Mouse (Mus musculus): ENCODE results near the gene Pcmt1. TPM values are rescaled to one million over a fixed set of nuclear protein-coding genes. Genes with fewer than 3 reads are reported as not detected.

Pcmt1 gene
- polyA plus RNA-seq, 1 experiment from 2014 or later, result 145 TPM

DNA sequence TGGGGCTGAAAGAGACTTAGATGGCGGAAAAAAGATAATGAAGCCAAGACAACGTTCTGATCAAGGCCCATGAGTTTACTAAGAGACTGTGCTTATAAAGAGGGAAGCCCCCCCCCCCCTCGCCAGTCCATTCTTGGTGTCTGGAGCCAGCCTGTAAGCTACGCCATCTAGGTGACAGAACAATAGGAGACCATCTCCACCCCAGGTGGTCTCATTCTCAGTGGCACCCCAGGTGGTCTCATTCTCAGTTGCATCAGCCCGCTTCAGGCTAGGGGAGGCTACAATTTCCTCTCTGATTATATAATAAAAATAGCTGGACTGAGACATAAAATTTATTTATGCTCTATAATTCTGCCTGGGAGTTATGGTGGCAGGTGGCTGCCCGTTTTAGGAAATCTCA lies 69.3 kb downstream of the Pcmt1 start:
- Histone ChIP-seq H3K4me2 (replicated peaks; ENCODE audit: low read depth, low read length) (no peak overlapping the region), H3K4me1 (replicated peaks; ENCODE audit: control insufficient read depth, insufficient read depth, low read length) (no peaks in the 10 kb centered on the region), H3K27me3 (ENCODE audit: control insufficient read depth, insufficient read depth, low read length) (no peaks in the 10 kb centered on the region), H3K27ac (ENCODE audit: low read depth, low read length) (no peak overlapping the region), H3K36me3 (ENCODE audit: control insufficient read depth, insufficient read depth, low read length) (no peaks in the 10 kb centered on the region), H3K4me3 (ENCODE audit: low read depth, low read length) (no peak overlapping the region), H3K9me3 (ENCODE audit: control insufficient read depth, low read length) (peaks cover 3% of the 10 kb centered on the region; the same call in 1 of the 2 replicates), H3K9ac (ENCODE audit: low read depth, low read length) (no peak overlapping the region)
- WGBS, result 67% methylated on average over 6 of the region's 6 CpGs
- DNase-seq (ENCODE audit: low spot score), result no peak
- ATAC-seq (ENCODE audit: low FRiP score), result no peak

DNA sequence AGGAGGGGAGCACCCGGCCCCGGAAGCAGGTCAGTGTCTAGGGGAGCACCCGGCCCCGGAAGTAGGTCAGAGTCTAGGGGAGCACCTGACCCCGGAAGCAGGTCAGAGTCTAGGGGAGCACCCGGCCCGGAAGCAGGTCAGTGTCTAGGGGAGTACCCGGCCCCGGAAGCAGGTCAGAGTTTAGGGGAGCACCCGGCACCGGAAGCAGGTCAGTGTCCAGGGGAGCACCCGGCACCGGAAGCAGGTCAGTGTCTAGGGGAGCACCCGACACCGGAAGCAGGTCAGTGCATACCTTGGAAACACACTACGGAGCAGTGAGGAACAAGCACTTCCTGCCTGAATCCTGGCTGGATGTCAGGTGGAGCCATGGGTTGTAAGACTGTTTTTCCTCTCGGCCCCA lies 72.3 kb downstream of the Pcmt1 start:
- WGBS, result 95% methylated on average over 17 of the region's 17 CpGs
- ATAC-seq (ENCODE audit: low FRiP score) (no peak), DNase-seq (ENCODE audit: low spot score) (no peak)
- no peaks in the 10 kb centered on the region for H3K9me3 ChIP-seq (ENCODE audit: control insufficient read depth, low read length)
- no peaks in the 10 kb centered on the region for H3K27me3 ChIP-seq (ENCODE audit: control insufficient read depth, insufficient read depth, low read length)
- H3K27ac ChIP-seq (ENCODE audit: low read depth, low read length), result no peak overlapping the region
- H3K4me3 ChIP-seq (ENCODE audit: low read depth, low read length), result no peak overlapping the region
- no peaks in the 10 kb centered on the region for H3K36me3 ChIP-seq (ENCODE audit: control insufficient read depth, insufficient read depth, low read length)
- no peaks in the 10 kb centered on the region for H3K4me1 ChIP-seq (replicated peaks; ENCODE audit: control insufficient read depth, insufficient read depth, low read length)
- H3K9ac ChIP-seq (ENCODE audit: low read depth, low read length), result no peak overlapping the region
- H3K4me2 ChIP-seq (replicated peaks; ENCODE audit: low read depth, low read length), result no peak overlapping the region

DNA sequence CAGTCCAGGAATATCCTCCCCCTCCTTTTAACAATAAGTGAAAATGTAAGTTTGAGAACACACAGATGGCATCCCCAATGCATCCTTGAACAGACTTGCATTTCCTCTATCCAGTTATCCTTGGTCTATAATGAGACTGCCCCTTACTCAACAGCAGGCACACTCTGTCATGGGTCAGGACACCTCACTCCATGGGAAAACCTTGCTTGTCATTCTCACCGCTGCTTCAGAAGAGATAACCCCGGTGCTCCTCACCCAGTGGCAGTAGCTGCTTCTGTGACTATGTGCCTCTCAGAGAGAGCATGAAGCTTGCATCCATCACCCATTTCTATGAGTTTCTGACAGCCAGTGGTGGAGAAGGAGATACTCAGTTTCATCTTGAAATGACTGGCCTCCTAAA lies 74.5 kb downstream of the Pcmt1 start:
- ATAC-seq (ENCODE audit: low FRiP score), result no peak
- Histone ChIP-seq H3K36me3 (ENCODE audit: control insufficient read depth, insufficient read depth, low read length) (no peaks in the 10 kb centered on the region), H3K27ac (ENCODE audit: low read depth, low read length) (no peak overlapping the region), H3K4me3 (ENCODE audit: low read depth, low read length) (no peak overlapping the region), H3K9me3 (ENCODE audit: control insufficient read depth, low read length) (no peaks in the 10 kb centered on the region), H3K27me3 (ENCODE audit: control insufficient read depth, insufficient read depth, low read length) (no peaks in the 10 kb centered on the region), H3K4me1 (replicated peaks; ENCODE audit: control insufficient read depth, insufficient read depth, low read length) (no peaks in the 10 kb centered on the region), H3K9ac (ENCODE audit: low read depth, low read length) (no peak overlapping the region), H3K4me2 (replicated peaks; ENCODE audit: low read depth, low read length) (no peak overlapping the region)
- DNase-seq (ENCODE audit: low spot score), result no peak
- 94% methylated on average over 2 of the region's 2 CpGs for WGBS

DNA sequence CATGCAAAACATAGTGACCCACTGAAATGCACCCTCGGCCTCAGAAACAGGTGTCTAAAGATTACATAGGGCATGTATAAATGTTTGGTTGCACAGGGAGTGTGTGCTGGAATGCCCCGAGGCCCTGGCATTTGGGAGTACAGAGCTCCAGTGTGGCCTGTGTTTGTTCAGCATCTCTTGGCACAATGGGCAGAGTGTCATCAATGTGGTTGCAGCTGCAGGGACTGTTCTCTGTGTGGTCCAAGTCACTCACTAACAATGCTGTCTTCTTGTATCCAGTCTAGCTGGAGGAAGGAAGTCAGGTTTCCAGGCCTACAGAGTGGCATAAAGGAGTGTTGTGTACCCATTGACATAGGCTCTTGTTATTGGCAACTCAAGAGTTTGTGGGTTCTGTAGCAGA lies 75.8 kb downstream of the Pcmt1 start:
- DNase-seq (ENCODE audit: low spot score), result no peak
- no peak overlapping the region for H3K9ac ChIP-seq (ENCODE audit: low read depth, low read length)
- H3K4me2 ChIP-seq (replicated peaks; ENCODE audit: low read depth, low read length), result no peak overlapping the region
- no peak overlapping the region for H3K27ac ChIP-seq (ENCODE audit: low read depth, low read length)
- H3K4me3 ChIP-seq (ENCODE audit: low read depth, low read length), result no peak overlapping the region
- ATAC-seq (ENCODE audit: low FRiP score), result no peak
- WGBS, result 72% methylated on average over 2 of the region's 2 CpGs
- no peaks in the 10 kb centered on the region for H3K27me3 ChIP-seq (ENCODE audit: control insufficient read depth, insufficient read depth, low read length)
- no peaks in the 10 kb centered on the region for H3K4me1 ChIP-seq (replicated peaks; ENCODE audit: control insufficient read depth, insufficient read depth, low read length)
- no peaks in the 10 kb centered on the region for H3K9me3 ChIP-seq (ENCODE audit: control insufficient read depth, low read length)
- no peaks in the 10 kb centered on the region for H3K36me3 ChIP-seq (ENCODE audit: control insufficient read depth, insufficient read depth, low read length)

DNA sequence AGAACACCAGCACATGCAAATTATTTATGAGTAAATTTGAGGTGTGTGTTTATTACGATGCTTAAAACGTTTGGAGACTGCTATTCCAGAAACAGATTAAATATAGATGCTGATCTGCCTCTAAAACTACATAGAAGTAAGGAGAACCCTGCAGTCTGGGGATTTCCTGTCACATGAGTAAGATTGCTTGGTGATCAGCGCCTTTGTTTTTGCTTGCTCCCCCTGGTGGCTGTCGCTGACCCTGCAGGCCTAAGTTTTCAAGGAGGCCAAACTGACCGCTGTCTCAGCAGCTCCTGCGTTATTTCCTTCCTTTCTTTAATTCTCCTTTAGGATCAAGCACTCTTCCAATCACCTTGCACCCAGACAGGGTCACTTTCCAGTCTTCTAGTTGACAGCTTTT lies 80.3 kb downstream of the Pcmt1 start:
- Histone ChIP-seq H3K9me3 (ENCODE audit: control insufficient read depth, low read length) (no peaks in the 10 kb centered on the region), H3K4me3 (ENCODE audit: low read depth, low read length) (no peak overlapping the region), H3K9ac (ENCODE audit: low read depth, low read length) (no peak overlapping the region), H3K27me3 (ENCODE audit: control insufficient read depth, insufficient read depth, low read length) (no peaks in the 10 kb centered on the region), H3K27ac (ENCODE audit: low read depth, low read length) (no peak overlapping the region), H3K4me2 (replicated peaks; ENCODE audit: low read depth, low read length) (no peak overlapping the region), H3K4me1 (replicated peaks; ENCODE audit: control insufficient read depth, insufficient read depth, low read length) (no peaks in the 10 kb centered on the region), H3K36me3 (ENCODE audit: control insufficient read depth, insufficient read depth, low read length) (no peaks in the 10 kb centered on the region)
- DNase-seq (ENCODE audit: low spot score), result peak; percentile 85
- ATAC-seq (ENCODE audit: low FRiP score), result peak; percentile 61; the same call in 1 of the 2 replicates
- 12% methylated on average over 6 of the region's 6 CpGs for WGBS

DNA sequence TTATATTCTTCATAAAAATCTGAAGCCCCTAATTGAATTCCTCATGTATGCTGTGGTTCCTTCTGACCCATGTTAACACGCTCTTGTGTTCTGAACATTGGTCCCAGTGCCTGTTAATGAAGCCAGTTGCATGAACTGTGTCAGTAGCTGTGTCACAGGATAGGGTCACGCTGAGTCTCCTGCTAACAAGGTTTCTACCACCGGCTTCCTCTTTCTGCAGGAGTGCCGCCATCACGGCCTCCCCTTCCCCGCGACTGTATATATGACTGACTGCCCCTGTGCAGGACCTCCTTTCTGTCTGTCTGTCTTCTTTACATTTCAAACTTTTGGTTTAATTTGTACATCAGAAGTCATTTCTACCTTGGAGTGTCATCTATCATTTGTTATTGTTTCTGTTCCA lies 82.8 kb downstream of the Pcmt1 start:
- H3K9ac ChIP-seq (ENCODE audit: low read depth, low read length), result no peak overlapping the region
- H3K4me3 ChIP-seq (ENCODE audit: low read depth, low read length), result no peak overlapping the region
- no peaks in the 10 kb centered on the region for H3K9me3 ChIP-seq (ENCODE audit: control insufficient read depth, low read length)
- 86% methylated on average over 7 of the region's 7 CpGs for WGBS
- H3K4me2 ChIP-seq (replicated peaks; ENCODE audit: low read depth, low read length), result no peak overlapping the region
- no peaks in the 10 kb centered on the region for H3K4me1 ChIP-seq (replicated peaks; ENCODE audit: control insufficient read depth, insufficient read depth, low read length)
- no peaks in the 10 kb centered on the region for H3K36me3 ChIP-seq (ENCODE audit: control insufficient read depth, insufficient read depth, low read length)
- no peak for ATAC-seq (ENCODE audit: low FRiP score)
- H3K27ac ChIP-seq (ENCODE audit: low read depth, low read length), result no peak overlapping the region
- H3K27me3 ChIP-seq (ENCODE audit: control insufficient read depth, insufficient read depth, low read length), result no peaks in the 10 kb centered on the region
- DNase-seq (ENCODE audit: low spot score), result no peak

DNA sequence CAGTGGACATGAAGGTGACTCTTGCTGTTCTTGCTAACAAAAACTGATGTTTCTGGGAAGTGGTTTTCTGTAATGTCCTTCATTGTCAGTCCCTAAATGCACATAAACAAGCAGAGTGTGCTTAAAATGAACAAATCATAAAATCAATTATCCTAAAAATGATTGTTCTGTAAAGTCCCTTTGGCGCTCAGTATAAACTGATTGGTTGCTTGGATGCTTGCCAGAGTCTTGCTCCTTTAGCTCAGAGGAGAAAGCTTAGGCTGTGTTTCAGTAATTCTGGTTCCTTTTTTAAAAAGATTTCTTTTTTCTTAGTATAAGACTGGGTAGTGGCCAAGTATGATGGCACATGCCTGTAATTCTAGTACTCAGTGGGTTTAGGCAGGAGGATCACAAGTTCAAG lies 84.7 kb downstream of the Pcmt1 start:
- ATAC-seq (ENCODE audit: low FRiP score) (no peak), DNase-seq (ENCODE audit: low spot score) (no peak)
- Histone ChIP-seq H3K9ac (ENCODE audit: low read depth, low read length) (no peak overlapping the region), H3K36me3 (ENCODE audit: control insufficient read depth, insufficient read depth, low read length) (no peaks in the 10 kb centered on the region), H3K4me2 (replicated peaks; ENCODE audit: low read depth, low read length) (no peak overlapping the region), H3K27ac (ENCODE audit: low read depth, low read length) (no peak overlapping the region), H3K9me3 (ENCODE audit: control insufficient read depth, low read length) (no peaks in the 10 kb centered on the region), H3K4me3 (ENCODE audit: low read depth, low read length) (no peak overlapping the region), H3K27me3 (ENCODE audit: control insufficient read depth, insufficient read depth, low read length) (0 out of 2 replicates have a peak, but pooled peaks cover 4% of the 10 kb centered on the region), H3K4me1 (replicated peaks; ENCODE audit: control insufficient read depth, insufficient read depth, low read length) (peaks cover 3% of the 10 kb centered on the region; the same call in 1 of the 2 replicates)
- 89% methylated on average over 1 of the region's 1 CpGs for WGBS

DNA sequence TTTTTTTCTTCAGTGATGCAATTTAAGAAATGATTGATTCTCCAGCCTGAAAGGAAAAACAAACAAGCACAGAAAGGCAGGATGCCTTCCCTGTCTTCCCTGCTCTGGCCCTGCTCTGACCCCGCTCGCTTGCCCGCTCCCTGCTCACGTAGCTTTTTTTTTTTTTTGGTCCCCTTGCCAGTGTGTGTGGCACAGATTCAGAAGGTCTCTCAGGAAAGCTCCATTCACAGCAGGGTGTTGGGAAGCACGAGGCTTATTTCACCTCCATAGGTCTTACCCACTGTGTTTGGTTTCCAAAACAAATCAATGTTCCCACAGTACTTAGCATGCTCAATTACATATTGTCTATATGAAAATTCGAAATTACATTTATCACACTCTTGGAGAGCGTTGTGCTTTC lies 86.1 kb downstream of the Pcmt1 start:
- Histone ChIP-seq H3K36me3 (ENCODE audit: control insufficient read depth, insufficient read depth, low read length) (no peaks in the 10 kb centered on the region), H3K4me2 (replicated peaks; ENCODE audit: low read depth, low read length) (no peak overlapping the region), H3K4me3 (ENCODE audit: low read depth, low read length) (no peak overlapping the region), H3K4me1 (replicated peaks; ENCODE audit: control insufficient read depth, insufficient read depth, low read length) (peaks cover 7% of the 10 kb centered on the region; the same call in 1 of the 2 replicates), H3K27ac (ENCODE audit: low read depth, low read length) (no peak overlapping the region), H3K9me3 (ENCODE audit: control insufficient read depth, low read length) (no peaks in the 10 kb centered on the region), H3K27me3 (ENCODE audit: control insufficient read depth, insufficient read depth, low read length) (0 out of 2 replicates have a peak, but pooled peaks cover 4% of the 10 kb centered on the region), H3K9ac (ENCODE audit: low read depth, low read length) (no peak overlapping the region)
- ATAC-seq (ENCODE audit: low FRiP score), result no peak
- 45% methylated on average over 7 of the region's 7 CpGs for WGBS
- DNase-seq (ENCODE audit: low spot score), result no peak

DNA sequence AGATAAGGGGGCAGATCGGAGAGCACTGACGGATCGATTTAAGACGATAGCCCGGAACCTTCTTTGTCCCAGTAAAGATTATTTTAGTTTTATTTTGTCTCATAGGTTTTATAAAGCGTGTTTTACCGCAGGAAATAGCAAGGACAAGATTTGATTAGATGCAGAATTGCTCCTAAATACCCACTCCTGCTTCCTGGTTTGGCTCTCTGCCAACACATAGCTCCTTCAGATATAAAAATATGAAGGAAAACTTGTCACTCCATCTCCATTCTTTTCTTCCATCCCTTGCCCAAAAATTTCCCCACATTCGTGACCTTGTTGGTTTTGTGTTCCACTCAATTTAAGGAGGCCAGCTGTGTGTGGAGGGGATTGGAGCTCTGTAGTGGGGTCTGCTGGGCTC lies 90.1 kb downstream of the Pcmt1 start:
- peak overlapping the region; percentile 99 for H3K4me2 ChIP-seq (replicated peaks; ENCODE audit: low read depth, low read length)
- H3K27me3 ChIP-seq (ENCODE audit: control insufficient read depth, insufficient read depth, low read length), result 0 out of 2 replicates have a peak, but pooled peaks cover 4% of the 10 kb centered on the region
- WGBS, result 5% methylated on average over 8 of the region's 8 CpGs
- DNase-seq (ENCODE audit: low spot score) (no peak), ATAC-seq (ENCODE audit: low FRiP score) (no peak)
- H3K9me3 ChIP-seq (ENCODE audit: control insufficient read depth, low read length), result no peaks in the 10 kb centered on the region
- no peak overlapping the region for H3K27ac ChIP-seq (ENCODE audit: low read depth, low read length)
- H3K36me3 ChIP-seq (ENCODE audit: control insufficient read depth, insufficient read depth, low read length), result no peaks in the 10 kb centered on the region
- H3K4me3 ChIP-seq (ENCODE audit: low read depth, low read length), result peak overlapping the region; percentile 84
- peaks cover 7% of the 10 kb centered on the region; the same call in 1 of the 2 replicates for H3K4me1 ChIP-seq (replicated peaks; ENCODE audit: control insufficient read depth, insufficient read depth, low read length)
- peak overlapping the region; percentile 67 for H3K9ac ChIP-seq (ENCODE audit: low read depth, low read length)
